Mouse (Mus musculus) hindbrain, embryonic 16.5 days (tissue): ENCODE results near the gene Csnk1d. TPM values are rescaled to one million over a fixed set of nuclear protein-coding genes. Genes with fewer than 3 reads are reported as not detected.
A peak's percentile ranks its signal among the peaks of the same experiment; 100 is the strongest.

Experiments
- ATAC-seq: fragments of 200-750 bp; cut with Nextera tagmentation; 2 replicates; pipeline ENCODE4 v1.8.0; 2017; ENCODE audit warnings: moderate TSS enrichment, moderate library complexity
- H3K27ac ChIP-seq: fragments of 300-500 bp; sonication (generic); 2 replicates; pipeline ENCODE4 v1.5.1; 2014; ENCODE audit warnings: low read depth, mild to moderate bottlenecking, control low read depth, low read length, moderate library complexity
- H3K27me3 ChIP-seq: fragments of 300-500 bp; sonication (generic); replicated peaks from 2 replicates; pipeline ENCODE4 v1.6.1; 2014; ENCODE audit warnings: low read length; ENCODE audit not compliant: control insufficient read depth, insufficient read depth
- H3K36me3 ChIP-seq: fragments of 300-500 bp; sonication (generic); 2 replicates; pipeline ENCODE4 v1.6.1; 2014; ENCODE audit warnings: mild to moderate bottlenecking, low read length, moderate library complexity, mixed read lengths; ENCODE audit not compliant: control insufficient read depth, insufficient read depth
- H3K4me1 ChIP-seq: fragments of 300-500 bp; sonication (generic); 2 replicates; pipeline ENCODE4 v1.6.1; 2014; ENCODE audit warnings: low read depth, low read length; ENCODE audit not compliant: control insufficient read depth, insufficient read depth
- H3K4me2 ChIP-seq: fragments of 300-500 bp; sonication (generic); 2 replicates; pipeline ENCODE4 v1.6.1; 2014; ENCODE audit warnings: mild to moderate bottlenecking, low read length, control low read depth, moderate library complexity
- H3K4me3 ChIP-seq: fragments of 300-500 bp; sonication (generic); 2 replicates; pipeline ENCODE4 v1.5.1; 2014; ENCODE audit warnings: mild to moderate bottlenecking, low read length, control low read depth, moderate library complexity
- H3K9ac ChIP-seq: fragments of 300-500 bp; sonication (generic); 2 replicates; pipeline ENCODE4 v1.6.1; 2014; ENCODE audit warnings: low read depth, mild to moderate bottlenecking, control low read depth, low read length, moderate library complexity
- H3K9me3 ChIP-seq: fragments of 300-500 bp; sonication (generic); 2 replicates; pipeline ENCODE4 v1.6.1; 2014; ENCODE audit warnings: mild to moderate bottlenecking, low read length, moderate library complexity; ENCODE audit not compliant: control insufficient read depth
- WGBS: fragments of 180-500 bp; shearing (Covaris S2); extraction: QIAGEN DNeasy Blood & Tissue Kit; methylation state at CpG from one replicate; pipeline ENCODE4 v1.1.7; 2014; 5-methylcytosine and 5-hydroxymethylcytosine counted together
- polyA plus RNA-seq: library from polyadenylated mRNA; unstranded; fragments of >200 nt; fragmentation: Nextera tagmentation; extraction: Ambion mirVana; gene quantifications from 2 replicates; pipeline ENCODE4 v1.2.1, GENCODE M21; 2015

Gene Csnk1d
- polyA plus RNA-seq, 1 experiment from 2014 or later, result 124 TPM

GRCm38 (mm10) chr11:120960248-120960647, 30.9 kb downstream of the Csnk1d start:
- no peak overlapping the region for H3K27ac ChIP-seq
- no peaks in the 10 kb centered on the region for H3K9me3 ChIP-seq
- H3K4me2 ChIP-seq, result no peak overlapping the region
- no peak overlapping the region for H3K4me3 ChIP-seq
- 79% methylated on average over 1 of the region's 1 CpGs for whole genome bisulfite sequencing
- H3K9ac ChIP-seq, result no peak overlapping the region
- no peak for ATAC-seq
- peaks cover 44% of the 10 kb centered on the region for H3K36me3 ChIP-seq
- no peaks in the 10 kb centered on the region for H3K4me1 ChIP-seq
- H3K27me3 ChIP-seq, result no peaks in the 10 kb centered on the region

DNA sequence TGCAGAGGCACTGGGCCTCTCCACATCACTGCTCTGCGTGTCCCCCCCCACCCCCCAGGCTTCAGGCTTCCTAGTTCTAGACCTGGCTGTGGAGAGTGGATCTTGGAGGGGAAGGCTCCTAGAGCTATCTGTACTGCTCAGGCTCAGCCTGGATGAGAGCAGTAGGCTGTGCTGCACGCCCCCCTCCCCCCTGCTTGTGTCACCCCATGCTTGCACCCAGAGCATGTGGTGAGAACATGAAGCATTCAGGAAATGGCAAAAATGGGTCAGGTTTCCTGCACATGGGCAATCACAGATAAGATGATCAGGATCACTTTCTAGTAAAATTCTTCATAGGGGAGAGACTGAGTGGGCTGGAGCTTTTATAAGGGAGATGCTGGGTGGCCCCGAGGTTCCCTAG, 31.6 kb downstream of the Csnk1d start:
- peaks cover 39% of the 10 kb centered on the region for H3K36me3 ChIP-seq
- ATAC-seq, result no peak

GRCm38 (mm10) chr11:120959066-120959465, 32.1 kb downstream of the Csnk1d start:
- WGBS, result 94% methylated on average over 14 of the region's 18 CpGs
- no peak for ATAC-seq
- Histone ChIP-seq H3K27ac (no peak overlapping the region), H3K9me3 (no peaks in the 10 kb centered on the region), H3K4me1 (no peaks in the 10 kb centered on the region), H3K36me3 (peaks cover 37% of the 10 kb centered on the region), H3K4me3 (no peak overlapping the region), H3K4me2 (no peak overlapping the region), H3K27me3 (no peaks in the 10 kb centered on the region), H3K9ac (no peak overlapping the region)

More for the DNA sequence above, 31.6 kb downstream of the Csnk1d start:
- Histone ChIP-seq H3K9me3 (no peaks in the 10 kb centered on the region), H3K4me2 (no peak overlapping the region), H3K27ac (no peak overlapping the region), H3K9ac (no peak overlapping the region), H3K4me3 (no peak overlapping the region), H3K27me3 (no peaks in the 10 kb centered on the region), H3K4me1 (no peaks in the 10 kb centered on the region)
- 81% methylated on average over 3 of the region's 3 CpGs for WGBS

DNA sequence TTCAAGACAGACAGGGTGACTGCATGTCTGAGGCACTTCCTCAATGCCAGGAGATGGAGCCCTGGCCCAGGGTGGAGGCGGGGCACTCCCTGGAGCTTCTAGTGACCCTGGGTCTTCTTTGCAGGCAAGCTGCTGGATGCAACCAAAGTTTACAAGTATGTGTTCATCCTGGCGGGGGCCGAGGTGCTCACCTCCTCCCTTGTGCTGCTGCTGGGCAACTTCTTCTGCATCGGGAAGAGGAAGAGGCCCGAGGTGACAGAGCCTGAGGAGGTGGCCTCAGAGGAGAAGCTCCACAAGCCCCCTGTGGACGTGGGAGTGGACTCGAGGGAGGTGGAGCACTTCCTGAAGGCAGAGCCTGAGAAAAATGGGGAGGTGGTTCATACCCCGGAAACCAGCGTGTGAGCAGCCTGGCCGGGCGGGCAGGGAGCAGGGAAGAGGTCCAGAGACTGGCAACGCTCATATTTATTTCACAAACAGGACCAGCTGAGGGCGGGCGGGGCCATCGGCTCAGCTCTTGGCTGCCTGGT, 33.3 kb downstream of the Csnk1d start:
- Histone ChIP-seq H3K4me3 (no peak overlapping the region), H3K36me3 (peaks cover 25% of the 10 kb centered on the region), H3K9me3 (no peaks in the 10 kb centered on the region), H3K9ac (no peak overlapping the region), H3K4me1 (no peaks in the 10 kb centered on the region), H3K27ac (0 out of 2 replicates have a peak overlapping the region, but pooled peaks have one; percentile 7), H3K4me2 (no peak overlapping the region), H3K27me3 (no peaks in the 10 kb centered on the region)
- WGBS, result 69% methylated on average over 15 of the region's 15 CpGs
- ATAC-seq, result no peak

GRCm38 (mm10) chr11:120957052-120957451, 34.1 kb downstream of the Csnk1d start:
- H3K4me2 ChIP-seq, result no peak overlapping the region
- 74% methylated on average over 8 of the region's 8 CpGs for WGBS
- H3K9ac ChIP-seq, result no peak overlapping the region
- no peak for ATAC-seq
- no peaks in the 10 kb centered on the region for H3K27me3 ChIP-seq
- no peak overlapping the region for H3K27ac ChIP-seq
- peaks cover 18% of the 10 kb centered on the region for H3K36me3 ChIP-seq
- H3K4me3 ChIP-seq, result no peak overlapping the region
- H3K9me3 ChIP-seq, result no peaks in the 10 kb centered on the region
- no peaks in the 10 kb centered on the region for H3K4me1 ChIP-seq

- peaks cover 18% of the 10 kb centered on the region for H3K36me3 ChIP-seq
- no peak for ATAC-seq
- no peak overlapping the region for H3K4me2 ChIP-seq
- H3K9me3 ChIP-seq, result no peaks in the 10 kb centered on the region
- 85% methylated on average over 8 of the region's 8 CpGs for WGBS
- H3K4me3 ChIP-seq, result no peak overlapping the region
- no peaks in the 10 kb centered on the region for H3K27me3 ChIP-seq
- H3K4me1 ChIP-seq, result peaks cover 8% of the 10 kb centered on the region
- H3K9ac ChIP-seq, result no peak overlapping the region
- H3K27ac ChIP-seq, result no peak overlapping the region
Observed at GRCm38 (mm10) chr11:120955701-120956100, 35.4 kb downstream of the Csnk1d start.

- H3K4me3 ChIP-seq, result no peak overlapping the region
- peaks cover 6% of the 10 kb centered on the region for H3K27me3 ChIP-seq
- no peak for ATAC-seq
- peaks cover 18% of the 10 kb centered on the region for H3K36me3 ChIP-seq
- no peak overlapping the region for H3K27ac ChIP-seq
- H3K4me2 ChIP-seq, result no peak overlapping the region
- H3K9ac ChIP-seq, result no peak overlapping the region
- WGBS, result 88% methylated on average over 5 of the region's 5 CpGs
- H3K4me1 ChIP-seq, result peaks cover 11% of the 10 kb centered on the region
- H3K9me3 ChIP-seq, result no peaks in the 10 kb centered on the region
Observed at GRCm38 (mm10) chr11:120954936-120955335, 36.2 kb downstream of the Csnk1d start.

DNA sequence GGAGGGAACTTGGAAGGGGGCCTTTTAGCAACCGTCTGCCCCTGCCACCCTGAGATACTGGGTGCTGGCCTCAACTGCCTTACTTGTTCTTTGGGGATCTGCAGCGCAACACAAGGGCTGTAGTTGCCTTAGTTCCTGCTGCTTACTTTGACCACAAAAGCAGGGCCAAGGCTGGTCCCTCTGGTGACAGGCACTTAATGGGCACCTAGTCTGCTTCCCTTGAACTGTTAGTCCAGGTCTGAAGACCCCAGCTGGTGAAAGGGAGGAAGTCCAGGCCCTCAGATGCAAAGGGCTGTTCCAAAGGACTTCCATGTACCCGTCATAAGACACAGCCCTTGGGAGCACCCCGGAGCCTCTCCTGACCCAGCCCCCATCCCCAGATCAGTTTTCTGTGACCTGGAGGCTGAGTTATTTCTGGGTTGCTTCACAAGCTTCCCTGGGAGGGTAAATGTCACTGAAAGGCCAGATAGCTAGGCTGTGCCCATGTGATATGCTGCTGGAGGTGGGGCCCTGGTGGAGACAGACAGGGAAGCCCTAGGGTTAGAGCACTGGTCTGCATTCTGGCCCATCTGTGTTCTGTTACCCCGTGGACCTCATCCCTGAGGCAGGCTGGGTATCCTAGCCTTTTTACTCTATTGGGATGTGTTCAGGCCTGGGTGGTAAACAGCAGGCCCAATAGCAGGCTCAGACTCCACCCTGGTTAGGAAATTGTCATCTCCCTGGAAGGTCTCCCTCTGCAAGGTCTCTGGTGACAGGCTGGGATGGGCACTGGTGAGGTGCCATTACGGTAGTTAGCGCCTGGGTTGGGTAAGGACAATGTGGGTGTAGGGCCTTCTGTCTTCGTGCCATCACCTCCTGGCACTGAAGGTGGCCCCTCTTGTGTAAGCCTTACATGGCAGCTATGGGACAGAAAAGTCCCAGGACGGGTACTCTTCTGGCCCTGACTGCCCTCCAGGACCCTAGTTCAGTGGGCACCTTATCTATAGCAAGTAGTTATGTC, 39.1 kb downstream of the Csnk1d start:
- Histone ChIP-seq H3K4me2 (peak overlapping the region; percentile 68), H3K9me3 (no peaks in the 10 kb centered on the region), H3K27ac (no peak overlapping the region), H3K27me3 (peaks cover 28% of the 10 kb centered on the region), H3K36me3 (peaks cover 10% of the 10 kb centered on the region), H3K4me1 (peaks cover 18% of the 10 kb centered on the region), H3K9ac (no peak overlapping the region; the same call in 1 of the 2 replicates), H3K4me3 (peak overlapping the region; percentile 42)
- no peak for ATAC-seq
- WGBS, result 81% methylated on average over 9 of the region's 9 CpGs

DNA sequence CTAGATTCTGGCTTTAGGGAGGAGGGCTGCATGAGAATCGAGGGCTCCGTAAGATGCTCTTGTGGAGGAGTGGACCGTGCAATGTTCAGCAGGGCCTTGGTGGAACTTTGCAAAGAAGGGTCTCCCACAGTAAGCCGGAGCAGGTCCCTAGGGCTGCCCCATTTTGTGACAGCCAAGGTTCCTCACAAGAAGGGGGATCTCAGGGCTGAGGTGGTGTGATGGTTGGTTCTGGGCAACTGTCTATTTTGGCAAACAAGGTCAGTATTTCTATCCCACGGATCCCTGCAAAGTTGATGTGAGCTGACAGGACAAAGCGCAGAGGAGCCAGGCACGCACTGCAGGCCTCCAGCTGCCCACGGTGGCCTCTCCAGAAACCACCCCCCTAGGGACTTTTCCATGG, 39.9 kb downstream of the Csnk1d start:
- Histone ChIP-seq H3K27me3 (peaks cover 28% of the 10 kb centered on the region), H3K27ac (peak overlapping the region; percentile 4; the same call in 1 of the 2 replicates), H3K9ac (peak overlapping the region; percentile 57), H3K4me3 (peak overlapping the region; percentile 42), H3K4me2 (peak overlapping the region; percentile 68), H3K4me1 (peaks cover 18% of the 10 kb centered on the region), H3K36me3 (peaks cover 4% of the 10 kb centered on the region; the same call in 1 of the 2 replicates), H3K9me3 (no peaks in the 10 kb centered on the region)
- peak; percentile 53 for ATAC-seq
- 17% methylated on average over 8 of the region's 8 CpGs for WGBS
